ENCODE assay signal across 9 mouse cellular contexts in the genomic region with DNA sequence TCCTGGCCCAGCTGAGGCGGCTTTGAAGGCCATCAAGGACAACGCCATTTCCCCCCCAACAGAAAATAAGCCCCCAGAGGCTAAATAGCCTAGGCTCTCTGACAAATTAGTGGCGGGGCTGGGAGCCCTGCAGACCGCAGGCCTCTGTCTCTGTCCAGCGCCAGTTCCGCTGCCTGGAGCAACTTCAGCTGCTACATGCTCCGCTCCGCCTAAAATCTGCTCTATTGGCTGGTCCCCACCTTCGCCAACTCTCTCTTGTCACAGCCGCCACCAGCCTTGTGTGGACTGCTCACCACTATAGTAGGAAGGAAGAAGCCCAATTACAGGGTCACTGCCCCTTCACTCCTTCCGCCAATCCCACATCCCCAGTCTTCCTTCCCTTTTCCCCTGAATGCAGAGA. TPM values are rescaled to one million over a fixed set of nuclear protein-coding genes. Genes with fewer than 3 reads are reported as not detected.
A peak's percentile ranks its signal among the peaks of the same experiment; 100 is the strongest.
DNase-seq lines count a peak whose midpoint lies in the region; ATAC-seq and TF ChIP-seq lines count a peak whose summit lies in the region.
"Had no signal": no experiment of that assay in that cellular context is flagged by ENCODE, and none has a peak within 500 bp of the region (broad histone marks: within the 10 kb centered on the region; RNA-seq: fewer than 3 reads in every experiment).

No protein-coding gene starts in this region.

- H3K27ac ChIP-seq in heart, embryonic 11.5 days (ENCODE audit: low read depth, low read length): no peak overlapping the region
- peak overlapping the region; percentile 37; the same call in 1 of the 2 replicates for H3K27ac ChIP-seq in bone marrow, adult 2 months (ENCODE audit: control insufficient read depth, insufficient read depth, low read depth, low read length, poor library complexity)
- H3K27ac ChIP-seq in hindbrain, embryonic 13.5 days: 0 out of 2 replicates have a peak overlapping the region, but pooled peaks have one; percentile 98

- peak overlapping the region; percentile 99 for H3K4me2 ChIP-seq in heart, embryonic 11.5 days
- peak overlapping the region; percentile 92 for H3K4me2 ChIP-seq in hindbrain, embryonic 13.5 days

- TF ChIP-seq POLR2A in bone marrow, adult 2 months (IDR thresholded peaks at IDR 0.05; ENCODE audit: borderline replicate concordance, control insufficient read depth, low read depth, low read length): no peak

- DNase-seq in heart, postnatal 25 days (ENCODE audit: low spot score): no peak
- peak; percentile 26 for DNase-seq in mesoderm, embryonic 11.5 days (ENCODE audit: low read depth, low spot score)
- no peak for DNase-seq in adrenal gland, adult 2 months
- DNase-seq in cerebellum, adult 11-12 months: no peak
- DNase-seq in frontal cortex, adult 2 months (ENCODE audit: extremely low spot score in 1 of 2, low spot score in 1 of 2): no peak
- DNase-seq: lung, adult 2 months had no signal

- no peaks in the 10 kb centered on the region for H3K9me3 ChIP-seq in heart, embryonic 11.5 days (replicated peaks; ENCODE audit: control insufficient read depth, low read length)
- H3K9me3 ChIP-seq in hindbrain, embryonic 13.5 days: no peaks in the 10 kb centered on the region

- intact Hi-C loops in heart, postnatal 25 days (cut with DNase I): no loop called here

- ATAC-seq in heart, embryonic 11.5 days (replicated peaks; ENCODE audit: insufficient number of reproducible peaks, low FRiP score, low TSS enrichment): no peak
- no peak for ATAC-seq in hindbrain, embryonic 13.5 days (ENCODE audit: low FRiP score)

- H3K4me1 ChIP-seq in heart, embryonic 11.5 days (ENCODE audit: control insufficient read depth, insufficient read depth, low read length): peaks cover 76% of the 10 kb centered on the region
- H3K4me1 ChIP-seq in bone marrow, adult 2 months (ENCODE audit: control insufficient read depth, insufficient read depth, low read length): peaks cover 21% of the 10 kb centered on the region
- peaks cover 82% of the 10 kb centered on the region for H3K4me1 ChIP-seq in hindbrain, embryonic 13.5 days (replicated peaks)

- peak overlapping the region; percentile 8; the same call in 1 of the 2 replicates for H3K4me3 ChIP-seq in heart, embryonic 11.5 days (ENCODE audit: low read depth, low read length)
- H3K4me3 ChIP-seq in bone marrow, adult 2 months (replicated peaks; ENCODE audit: control insufficient read depth, low read depth, low read length): no peak overlapping the region
- peak overlapping the region; percentile 82 for H3K4me3 ChIP-seq in hindbrain, embryonic 13.5 days

- no peaks in the 10 kb centered on the region for H3K36me3 ChIP-seq in heart, embryonic 11.5 days (ENCODE audit: control insufficient read depth, insufficient read depth, low read length)
- peaks cover 14% of the 10 kb centered on the region for H3K36me3 ChIP-seq in hindbrain, embryonic 13.5 days

- WGBS in heart, embryonic 11.5 days (ENCODE audit: insufficient replicate concordance): 57% methylated on average over 11 of the region's 11 CpGs
- 41% methylated on average over 11 of the region's 11 CpGs for WGBS in bone marrow, adult 2 months
- WGBS in hindbrain, embryonic 13.5 days: 32% methylated on average over 11 of the region's 11 CpGs

- TF ChIP-seq CTCF in bone marrow, adult 2 months (IDR thresholded peaks at IDR 0.05; ENCODE audit: control insufficient read depth, insufficient read depth, low read length): no peak

- H3K9ac ChIP-seq in heart, embryonic 11.5 days (ENCODE audit: low read depth, low read length): peak overlapping the region; percentile 1; the same call in 1 of the 2 replicates
- peak overlapping the region; percentile 96 for H3K9ac ChIP-seq in hindbrain, embryonic 13.5 days

- no peaks in the 10 kb centered on the region for H3K27me3 ChIP-seq in heart, embryonic 11.5 days (ENCODE audit: control insufficient read depth, insufficient read depth, low read length)
- 0 out of 2 replicates have a peak, but pooled peaks cover under 1% of the 10 kb centered on the region for H3K27me3 ChIP-seq in hindbrain, embryonic 13.5 days

RNA-seq across cellular contexts. Expression of a gene that starts 5.2 kb away (rescaled TPM):
- 25.0 and 30.3 TPM in 2 replicates for polyA plus RNA-seq in heart, embryonic 11.5 days (2014; fragmentation: Nextera tagmentation; extraction: Ambion mirVana)
- total RNA-seq in heart, postnatal 25 days (2021): 10 to 100 TPM; 32.6 to 40.8 TPM
- 23.1 and 35.7 TPM in 2 replicates for polyA plus RNA-seq in bone marrow, adult 2 months (2011; ENCODE audit: insufficient read depth, insufficient read length, low replicate concordance, missing spikeins)
- polyA plus RNA-seq in hindbrain, embryonic 13.5 days (2015; fragmentation: Nextera tagmentation; extraction: Ambion mirVana): 69.8 and 75.4 TPM in 2 replicates
- total RNA-seq in adrenal gland, adult 2 months (2021): 10 to 100 TPM; 22.9 to 26.0 TPM
- polyA plus RNA-seq in adrenal gland, adult 2 months (2012; rRNA removed): 6.8 and 8.7 TPM in 2 replicates
- 18.9 and 19.6 TPM in 2 replicates for polyA plus RNA-seq in frontal cortex, adult 2 months (2012; rRNA removed)

RNA-seq across cellular contexts. Expression of a gene that starts 53.1 kb away (rescaled TPM):
- 47.9 and 54.3 TPM in 2 replicates for polyA plus RNA-seq in heart, embryonic 11.5 days (2014; fragmentation: Nextera tagmentation; extraction: Ambion mirVana)
- 10 to 100 TPM; 32.8 to 35.2 TPM for total RNA-seq in heart, postnatal 25 days (2021)
- 24.0 and 38.4 TPM in 2 replicates for polyA plus RNA-seq in bone marrow, adult 2 months (2011; ENCODE audit: insufficient read depth, insufficient read length, low replicate concordance, missing spikeins)
- 69.1 and 69.7 TPM in 2 replicates for polyA plus RNA-seq in hindbrain, embryonic 13.5 days (2015; fragmentation: Nextera tagmentation; extraction: Ambion mirVana)
- total RNA-seq in adrenal gland, adult 2 months (2021): 10 to 100 TPM; 45.1 to 49.5 TPM
- 47.3 and 49.3 TPM in 2 replicates for polyA plus RNA-seq in adrenal gland, adult 2 months (2012; rRNA removed)
- 48.0 and 64.1 TPM in 2 replicates for polyA plus RNA-seq in frontal cortex, adult 2 months (2012; rRNA removed)
